Mouse (Mus musculus): ENCODE data around the gene Samd4. TPM values are rescaled to one million over a fixed set of nuclear protein-coding genes. Genes with fewer than 3 reads are reported as not detected.

The Samd4 gene
- polyA plus RNA-seq, 1 experiment from 2014 or later, result 0.34 TPM

GRCm38 (mm10) chr14:46971802-46972201, 89.1 kb downstream of the Samd4 start:
- Histone ChIP-seq H3K36me3 (replicated peaks; ENCODE audit: insufficient read depth, low read length) (no peaks in the 10 kb centered on the region), H3K4me2 (ENCODE audit: low read depth, low read length) (no peak overlapping the region), H3K4me1 (ENCODE audit: insufficient read depth) (no peaks in the 10 kb centered on the region), H3K9me3 (ENCODE audit: low read length) (no peaks in the 10 kb centered on the region), H3K27me3 (ENCODE audit: insufficient read depth, low read length) (peaks cover 7% of the 10 kb centered on the region; the same call in 1 of the 2 replicates), H3K4me3 (ENCODE audit: low read depth, low read length) (no peak overlapping the region), H3K9ac (replicated peaks) (no peak overlapping the region), H3K27ac (ENCODE audit: low read depth) (no peak overlapping the region)
- ATAC-seq (no peak), DNase-seq (no peak)
- TF ChIP-seq EP300 (IDR thresholded peaks at IDR 0.05; ENCODE audit: low read depth) (no peak), CTCF (IDR thresholded peaks at IDR 0.05; ENCODE audit: low read depth) (no peak)
- 65% methylated on average over 2 of the region's 2 CpGs for WGBS (ENCODE audit: insufficient replicate concordance)

GRCm38 (mm10) chr14:46974874-46975273, 92.2 kb downstream of the Samd4 start:
- DNase-seq (no peak), ATAC-seq (no peak)
- Histone ChIP-seq H3K9me3 (ENCODE audit: low read length) (no peaks in the 10 kb centered on the region), H3K4me3 (ENCODE audit: low read depth, low read length) (no peak overlapping the region), H3K9ac (replicated peaks) (no peak overlapping the region), H3K4me1 (ENCODE audit: insufficient read depth) (no peaks in the 10 kb centered on the region), H3K36me3 (replicated peaks; ENCODE audit: insufficient read depth, low read length) (no peaks in the 10 kb centered on the region), H3K27ac (ENCODE audit: low read depth) (no peak overlapping the region), H3K27me3 (ENCODE audit: insufficient read depth, low read length) (no peaks in the 10 kb centered on the region), H3K4me2 (ENCODE audit: low read depth, low read length) (no peak overlapping the region)
- WGBS (ENCODE audit: insufficient replicate concordance), result 70% methylated on average over 9 of the region's 9 CpGs
- TF ChIP-seq CTCF (IDR thresholded peaks at IDR 0.05; ENCODE audit: low read depth), result no peak
- TF ChIP-seq EP300 (IDR thresholded peaks at IDR 0.05; ENCODE audit: low read depth), result no peak

- Histone ChIP-seq H3K27me3 (ENCODE audit: insufficient read depth, low read length) (no peaks in the 10 kb centered on the region), H3K9ac (replicated peaks) (no peak overlapping the region), H3K4me2 (ENCODE audit: low read depth, low read length) (no peak overlapping the region), H3K9me3 (ENCODE audit: low read length) (no peaks in the 10 kb centered on the region), H3K27ac (ENCODE audit: low read depth) (no peak overlapping the region), H3K4me1 (ENCODE audit: insufficient read depth) (no peaks in the 10 kb centered on the region), H3K36me3 (replicated peaks; ENCODE audit: insufficient read depth, low read length) (no peaks in the 10 kb centered on the region), H3K4me3 (ENCODE audit: low read depth, low read length) (no peak overlapping the region)
- no peak for TF ChIP-seq EP300 (IDR thresholded peaks at IDR 0.05; ENCODE audit: low read depth)
- TF ChIP-seq CTCF (IDR thresholded peaks at IDR 0.05; ENCODE audit: low read depth), result no peak
- DNase-seq (no peak), ATAC-seq (no peak)
- WGBS (ENCODE audit: insufficient replicate concordance), result 61% methylated on average over 4 of the region's 4 CpGs
Observed at GRCm38 (mm10) chr14:46975969-46976368, 93.3 kb downstream of the Samd4 start.

GRCm38 (mm10) chr14:46976712-46977111, 94.1 kb downstream of the Samd4 start:
- Histone ChIP-seq H3K27ac (ENCODE audit: low read depth) (no peak overlapping the region), H3K4me3 (ENCODE audit: low read depth, low read length) (no peak overlapping the region), H3K4me2 (ENCODE audit: low read depth, low read length) (no peak overlapping the region), H3K9me3 (ENCODE audit: low read length) (no peaks in the 10 kb centered on the region), H3K36me3 (replicated peaks; ENCODE audit: insufficient read depth, low read length) (no peaks in the 10 kb centered on the region), H3K4me1 (ENCODE audit: insufficient read depth) (no peaks in the 10 kb centered on the region), H3K9ac (replicated peaks) (no peak overlapping the region), H3K27me3 (ENCODE audit: insufficient read depth, low read length) (no peaks in the 10 kb centered on the region)
- TF ChIP-seq CTCF (IDR thresholded peaks at IDR 0.05; ENCODE audit: low read depth), result no peak
- TF ChIP-seq EP300 (IDR thresholded peaks at IDR 0.05; ENCODE audit: low read depth), result no peak
- 58% methylated on average over 11 of the region's 11 CpGs for WGBS (ENCODE audit: insufficient replicate concordance)
- ATAC-seq, result no peak
- no peak for DNase-seq

GRCm38 (mm10) chr14:46977660-46978059, 95.0 kb downstream of the Samd4 start:
- ATAC-seq (no peak), DNase-seq (no peak)
- no peaks in the 10 kb centered on the region for H3K36me3 ChIP-seq (replicated peaks; ENCODE audit: insufficient read depth, low read length)
- H3K4me2 ChIP-seq (ENCODE audit: low read depth, low read length), result no peak overlapping the region
- no peaks in the 10 kb centered on the region for H3K9me3 ChIP-seq (ENCODE audit: low read length)
- no peaks in the 10 kb centered on the region for H3K27me3 ChIP-seq (ENCODE audit: insufficient read depth, low read length)
- TF ChIP-seq CTCF (IDR thresholded peaks at IDR 0.05; ENCODE audit: low read depth), result no peak
- TF ChIP-seq EP300 (IDR thresholded peaks at IDR 0.05; ENCODE audit: low read depth), result no peak
- no peaks in the 10 kb centered on the region for H3K4me1 ChIP-seq (ENCODE audit: insufficient read depth)
- H3K9ac ChIP-seq (replicated peaks), result no peak overlapping the region
- H3K4me3 ChIP-seq (ENCODE audit: low read depth, low read length), result no peak overlapping the region
- 40% methylated on average over 10 of the region's 10 CpGs for WGBS (ENCODE audit: insufficient replicate concordance)
- no peak overlapping the region for H3K27ac ChIP-seq (ENCODE audit: low read depth)

GRCm38 (mm10) chr14:46979172-46979571, 96.5 kb downstream of the Samd4 start:
- TF ChIP-seq CTCF (IDR thresholded peaks at IDR 0.05; ENCODE audit: low read depth) (no peak), EP300 (IDR thresholded peaks at IDR 0.05; ENCODE audit: low read depth) (no peak)
- H3K4me2 ChIP-seq (ENCODE audit: low read depth, low read length), result no peak overlapping the region
- H3K27me3 ChIP-seq (ENCODE audit: insufficient read depth, low read length), result no peaks in the 10 kb centered on the region
- ATAC-seq (no peak), DNase-seq (no peak)
- no peak overlapping the region for H3K27ac ChIP-seq (ENCODE audit: low read depth)
- no peak overlapping the region for H3K9ac ChIP-seq (replicated peaks)
- H3K4me3 ChIP-seq (ENCODE audit: low read depth, low read length), result no peak overlapping the region
- H3K4me1 ChIP-seq (ENCODE audit: insufficient read depth), result no peaks in the 10 kb centered on the region
- no peaks in the 10 kb centered on the region for H3K9me3 ChIP-seq (ENCODE audit: low read length)
- WGBS (ENCODE audit: insufficient replicate concordance), result 61% methylated on average over 5 of the region's 5 CpGs
- H3K36me3 ChIP-seq (replicated peaks; ENCODE audit: insufficient read depth, low read length), result no peaks in the 10 kb centered on the region
